ENCODE assay signal across 23 mouse cellular contexts in the genomic region with DNA sequence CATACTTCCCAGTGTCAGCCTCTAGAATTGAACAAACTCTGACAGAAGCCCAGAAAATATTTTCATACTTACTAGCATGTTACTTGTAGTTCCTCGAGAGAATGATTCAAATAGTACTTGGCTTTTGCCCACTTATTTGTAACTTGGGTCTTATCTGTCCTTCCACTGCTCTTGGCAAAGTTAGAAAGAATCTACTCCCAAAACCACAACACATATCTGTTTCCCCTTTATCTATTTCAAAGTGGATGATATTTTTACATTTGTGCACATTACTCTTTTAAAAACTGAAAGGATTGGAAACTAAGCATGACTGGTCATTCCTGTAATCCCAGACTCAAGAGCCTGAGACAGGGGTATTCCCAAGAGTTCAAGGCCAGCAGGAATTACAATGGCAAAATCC. TPM values are rescaled to one million over a fixed set of nuclear protein-coding genes. Genes with fewer than 3 reads are reported as not detected.
DNase-seq lines count a peak whose midpoint lies in the region; ATAC-seq and TF ChIP-seq lines count a peak whose summit lies in the region.
"Had no signal": no experiment of that assay in that cellular context is flagged by ENCODE, and none has a peak within 500 bp of the region (broad histone marks: within the 10 kb centered on the region; RNA-seq: fewer than 3 reads in every experiment).

No protein-coding gene starts in this region.

- ATAC-seq in megakaryocyte progenitor cell, adult 5-6 weeks (replicated peaks; ENCODE audit: poor library complexity), result 0 out of 2 replicates have a peak, but pooled peaks have one; percentile 39
- ATAC-seq in liver, embryonic 11.5 days (replicated peaks; ENCODE audit: low FRiP score), result no peak
- ATAC-seq: activated CD4-positive, CD25-positive, alpha-beta regulatory T cell, adult 4 months; CD4-positive, CD25-positive, alpha-beta regulatory T cell, adult 4 months; forebrain, embryonic 13.5 days; forebrain, embryonic 15.5 days; forebrain, postnatal 0 days had no signal

- H3K4me2 ChIP-seq in liver, embryonic 11.5 days, result no peak overlapping the region
- H3K4me2 ChIP-seq: embryonic facial prominence, embryonic 12.5 days; forebrain, embryonic 13.5 days; forebrain, embryonic 15.5 days had no signal

- DNase-seq in MEL-GATA-1-ER (ENCODE audit: extremely low read depth, low read depth), result peak; percentile 26
- no peak for DNase-seq in natural killer cell, adult 2 months (ENCODE audit: low spot score in 2 of 2)
- no peak for DNase-seq in liver, embryonic 11.5 days (ENCODE audit: low spot score)
- no peak for DNase-seq in frontal cortex, postnatal 10 days (ENCODE audit: low spot score in 2 of 2)
- DNase-seq: adrenal gland, adult 8-10 months; adrenal gland, postnatal 14 days; adrenal gland, postnatal 36 days; B cell, adult 2 months; cerebellum, adult 11-12 months; cerebellum, adult 2 months; cerebellum, adult 9-10 months; cerebellum, postnatal 10 days; cerebellum, postnatal 25 days; forebrain, postnatal 0 days had no signal

- no peak overlapping the region for H3K4me3 ChIP-seq in ES-Bruce4 (ENCODE audit: low read depth, low read length)
- no peak overlapping the region for H3K4me3 ChIP-seq in liver, embryonic 11.5 days (ENCODE audit: low read depth, low read length)
- H3K4me3 ChIP-seq: embryonic facial prominence, embryonic 10.5 days; embryonic facial prominence, embryonic 12.5 days; forebrain, embryonic 13.5 days; forebrain, embryonic 15.5 days had no signal

- no peak for TF ChIP-seq CTCF in ES-Bruce4 (IDR thresholded peaks at IDR 0.05; ENCODE audit: low read depth, low read length)

- no peak for TF ChIP-seq EP300 in ES-Bruce4 (IDR thresholded peaks at IDR 0.05; ENCODE audit: insufficient read depth, low read depth, low read length)

- no peak for TF ChIP-seq POLR2A in ES-Bruce4 (IDR thresholded peaks at IDR 0.05; ENCODE audit: insufficient read depth, low read length)

- no peaks in the 10 kb centered on the region for H3K27me3 ChIP-seq in ES-Bruce4 (ENCODE audit: control insufficient read depth, insufficient read depth, low read length, poor library complexity, severe bottlenecking)
- H3K27me3 ChIP-seq in liver, embryonic 11.5 days (replicated peaks; ENCODE audit: control insufficient read depth, insufficient read depth, low read length), result no peaks in the 10 kb centered on the region
- H3K27me3 ChIP-seq: CH12.LX; embryonic facial prominence, embryonic 12.5 days; forebrain, embryonic 13.5 days; forebrain, embryonic 15.5 days had no signal

- peaks cover 31% of the 10 kb centered on the region for H3K9me3 ChIP-seq in ES-Bruce4 (replicated peaks; ENCODE audit: control insufficient read depth, insufficient read depth, low read length, poor library complexity, severe bottlenecking)
- H3K9me3 ChIP-seq in liver, embryonic 11.5 days (ENCODE audit: control insufficient read depth, low read length), result no peaks in the 10 kb centered on the region
- H3K9me3 ChIP-seq: embryonic facial prominence, embryonic 10.5 days; forebrain, embryonic 13.5 days; forebrain, embryonic 15.5 days had no signal

- no peak overlapping the region for H3K9ac ChIP-seq in ES-Bruce4 (ENCODE audit: low read depth, poor library complexity, severe bottlenecking)
- no peak overlapping the region for H3K9ac ChIP-seq in liver, embryonic 11.5 days (ENCODE audit: low read depth, low read length)
- H3K9ac ChIP-seq: embryonic facial prominence, embryonic 12.5 days; forebrain, embryonic 13.5 days; forebrain, embryonic 15.5 days; forebrain, postnatal 0 days had no signal

- H3K4me1 ChIP-seq in ES-Bruce4 (ENCODE audit: control insufficient read depth, insufficient read depth, low read length), result no peaks in the 10 kb centered on the region
- no peaks in the 10 kb centered on the region for H3K4me1 ChIP-seq in liver, embryonic 11.5 days (replicated peaks; ENCODE audit: control insufficient read depth, insufficient read depth, low read length)
- H3K4me1 ChIP-seq: embryonic facial prominence, embryonic 10.5 days; embryonic facial prominence, embryonic 12.5 days; forebrain, embryonic 13.5 days; forebrain, embryonic 15.5 days had no signal

- H3K36me3 ChIP-seq in ES-Bruce4 (ENCODE audit: control insufficient read depth, insufficient read depth, low read length, poor library complexity, severe bottlenecking), result no peaks in the 10 kb centered on the region
- H3K36me3 ChIP-seq in liver, embryonic 11.5 days (ENCODE audit: control insufficient read depth, insufficient read depth, low read length), result no peaks in the 10 kb centered on the region
- H3K36me3 ChIP-seq: embryonic facial prominence, embryonic 10.5 days; embryonic facial prominence, embryonic 12.5 days; forebrain, embryonic 15.5 days had no signal

- peak overlapping the region; percentile 56 for H3K27ac ChIP-seq in ES-Bruce4 (ENCODE audit: insufficient read depth, low read length)
- no peak overlapping the region for H3K27ac ChIP-seq in liver, embryonic 11.5 days (ENCODE audit: low read depth, low read length)
- H3K27ac ChIP-seq: embryonic facial prominence, embryonic 10.5 days; embryonic facial prominence, embryonic 12.5 days; forebrain, embryonic 13.5 days; forebrain, embryonic 15.5 days had no signal

- WGBS in liver, embryonic 11.5 days, result 49% methylated on average over 1 of the region's 1 CpGs

RNA-seq across cellular contexts. Expression of a gene that starts 6.4 kb away (rescaled TPM):
- 1.7 and 2.1 TPM in 2 replicates for polyA plus RNA-seq in ES-Bruce4 (2011; ENCODE audit: insufficient read depth, insufficient read length, low read depth, missing spikeins)
- total RNA-seq in megakaryocyte progenitor cell, adult 5-6 weeks (2015), result not detected in 2 replicates
- 0.07 TPM in 1 of 2 replicates, not detected in the other for total RNA-seq in megakaryocyte progenitor cell, adult 5-6 weeks (2017)
- polyA plus RNA-seq in liver, embryonic 11.5 days (2014; fragmentation: Nextera tagmentation; extraction: Ambion mirVana), result 0.08 and 0.19 TPM in 2 replicates

RNA-seq across cellular contexts. Expression of a gene that starts 22.3 kb away (rescaled TPM):
- polyA plus RNA-seq in ES-Bruce4 (2011; ENCODE audit: insufficient read depth, insufficient read length, low read depth, missing spikeins), result 90.7 and 92.3 TPM in 2 replicates
- 59.6 and 62.4 TPM in 2 replicates for total RNA-seq in megakaryocyte progenitor cell, adult 5-6 weeks (2015)
- 58.3 and 63.2 TPM in 2 replicates for total RNA-seq in megakaryocyte progenitor cell, adult 5-6 weeks (2017)
- polyA plus RNA-seq in liver, embryonic 11.5 days (2014; fragmentation: Nextera tagmentation; extraction: Ambion mirVana), result 57.4 and 59.7 TPM in 2 replicates
